Mouse (Mus musculus): ENCODE measurements around the gene Nynrin.

Nynrin gene

DNA sequence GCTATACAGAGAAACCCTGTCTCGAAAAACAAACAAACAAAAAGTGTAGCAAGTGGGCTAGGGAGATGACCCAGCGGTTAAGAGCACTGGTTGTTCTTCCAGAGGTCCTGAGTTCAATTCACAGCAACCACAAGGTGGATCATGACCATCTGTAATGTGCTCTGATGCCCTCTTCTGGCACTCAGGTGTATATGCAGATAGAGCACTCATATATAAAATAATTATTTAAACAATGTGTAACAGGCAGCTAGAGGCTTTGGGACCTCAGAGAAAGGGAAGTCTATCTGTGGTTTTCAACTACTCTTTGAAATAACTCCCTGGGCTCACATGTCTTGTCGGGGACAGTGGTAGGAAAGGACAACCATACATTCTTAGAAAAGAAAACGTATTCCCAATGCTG is 15.1 kb upstream of the Nynrin start:
- no peak for DNase-seq (ENCODE audit: extremely low read depth, low read depth, low spot score)

GRCm38 (mm10) chr14:55840853-55841366 is 12.9 kb upstream of the Nynrin start:
- DNase-seq (ENCODE audit: extremely low read depth, low read depth, low spot score) = no peak

GRCm38 (mm10) chr14:55842794-55843193 is 11.0 kb upstream of the Nynrin start:
- no peak for DNase-seq (ENCODE audit: extremely low read depth, low read depth, low spot score)

DNA sequence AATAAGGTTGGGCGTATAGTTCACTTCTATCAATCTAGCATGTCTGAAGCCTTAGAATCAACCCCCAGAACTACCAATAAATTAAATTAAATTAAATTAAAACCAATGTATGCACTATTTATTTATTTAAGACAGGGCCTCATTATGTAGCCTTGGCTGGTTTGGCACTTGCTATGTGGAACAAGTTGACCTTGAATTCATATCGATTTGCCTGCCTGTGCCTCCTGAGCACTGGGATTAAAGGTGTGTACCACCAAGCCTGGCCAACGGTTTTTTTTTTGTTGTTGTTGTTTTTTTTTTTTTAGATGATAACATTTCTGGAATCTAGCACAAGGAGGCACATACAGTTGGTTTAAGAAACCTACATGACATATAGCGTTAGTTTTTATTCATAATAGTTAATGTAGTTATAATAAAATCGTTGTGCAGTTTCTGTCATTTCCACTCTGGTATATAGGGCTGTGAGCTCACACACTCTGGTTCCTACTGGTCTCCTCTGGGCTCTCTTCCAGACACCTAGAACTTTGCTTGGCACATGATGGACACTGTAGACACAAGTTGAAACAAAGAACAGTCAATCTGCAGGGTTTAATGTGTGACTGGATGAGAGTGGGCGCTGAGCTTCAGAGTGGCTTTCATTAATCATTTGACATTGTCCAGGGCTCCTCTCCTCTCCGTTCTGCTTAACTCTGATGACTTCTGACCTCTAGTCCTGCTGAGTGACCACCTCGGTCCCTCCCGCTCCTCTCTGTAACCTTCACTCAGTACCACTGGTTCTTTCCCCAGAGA is 8.1 kb upstream of the Nynrin start:
- DNase-seq (ENCODE audit: extremely low read depth, low read depth, low spot score) = no peak

DNA sequence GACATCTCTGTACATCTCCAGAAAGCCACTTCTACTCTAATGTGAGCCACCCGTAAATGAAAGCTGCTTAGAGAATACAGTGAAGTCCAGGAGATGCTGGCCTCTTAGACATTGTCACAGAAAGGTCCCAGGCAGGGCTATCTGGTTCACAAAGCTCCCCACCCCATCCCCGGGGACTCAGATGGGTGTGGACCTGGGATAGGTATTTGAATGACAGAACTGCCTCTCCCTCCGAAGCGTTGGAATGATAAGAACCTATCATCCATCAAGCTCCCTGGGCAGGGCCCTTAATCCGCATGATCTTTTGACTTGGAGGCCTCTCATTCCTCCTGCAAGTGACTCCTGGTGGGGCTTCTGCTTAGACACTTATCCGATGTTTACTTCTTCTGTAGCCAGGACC is 2.9 kb upstream of the Nynrin start:
- no peak for DNase-seq (ENCODE audit: extremely low read depth, low read depth, low spot score)

DNA sequence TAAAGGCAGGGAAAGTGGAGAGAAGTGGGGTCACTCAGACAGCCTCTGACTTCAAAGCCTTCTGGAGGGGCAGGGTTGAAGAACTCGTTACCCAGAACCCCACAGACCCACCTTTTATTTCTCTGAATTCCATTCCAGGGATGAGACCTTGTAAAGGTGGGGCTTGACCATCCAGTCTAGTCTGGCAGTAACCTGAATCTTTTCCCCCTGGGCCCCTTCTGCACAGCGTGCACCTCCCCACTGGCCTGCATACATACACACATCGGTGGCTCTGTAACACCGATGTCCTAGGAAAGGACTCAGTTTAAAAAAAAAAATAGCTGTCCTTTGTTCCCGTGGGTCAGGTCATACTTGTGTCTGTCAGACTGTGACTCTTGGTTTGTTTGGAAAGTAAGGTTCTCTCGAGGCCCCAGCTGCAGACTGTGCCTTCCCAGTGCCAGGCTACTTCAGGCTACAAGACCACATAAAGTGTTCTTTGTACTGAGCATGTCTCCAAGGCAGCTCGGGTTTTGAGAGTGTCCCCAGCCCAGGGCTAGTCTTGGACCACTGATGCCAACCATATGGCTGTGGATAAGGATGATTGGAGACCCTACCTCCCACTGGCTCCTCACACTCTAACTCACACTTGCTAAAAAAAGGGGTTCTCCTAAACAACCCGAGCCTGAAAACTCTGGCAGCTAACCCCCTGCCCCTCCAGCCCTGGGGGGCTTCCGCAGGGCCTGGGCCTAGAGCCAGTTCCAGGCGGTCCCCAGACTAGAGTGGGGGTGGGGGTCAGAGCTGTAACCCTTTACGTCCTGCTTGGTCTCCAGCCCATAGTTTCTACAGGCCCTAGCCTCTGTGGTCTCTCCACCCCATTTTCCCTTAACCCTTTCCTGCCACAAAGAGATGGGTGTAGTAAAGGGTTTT is 911 bp upstream of the Nynrin start:
- DNase-seq (ENCODE audit: extremely low read depth, low read depth, low spot score) = no peak

GRCm38 (mm10) chr14:55854406-55855100 is 743 bp downstream of the Nynrin start:
- DNase-seq (ENCODE audit: extremely low read depth, low read depth, low spot score) = no peak

DNA sequence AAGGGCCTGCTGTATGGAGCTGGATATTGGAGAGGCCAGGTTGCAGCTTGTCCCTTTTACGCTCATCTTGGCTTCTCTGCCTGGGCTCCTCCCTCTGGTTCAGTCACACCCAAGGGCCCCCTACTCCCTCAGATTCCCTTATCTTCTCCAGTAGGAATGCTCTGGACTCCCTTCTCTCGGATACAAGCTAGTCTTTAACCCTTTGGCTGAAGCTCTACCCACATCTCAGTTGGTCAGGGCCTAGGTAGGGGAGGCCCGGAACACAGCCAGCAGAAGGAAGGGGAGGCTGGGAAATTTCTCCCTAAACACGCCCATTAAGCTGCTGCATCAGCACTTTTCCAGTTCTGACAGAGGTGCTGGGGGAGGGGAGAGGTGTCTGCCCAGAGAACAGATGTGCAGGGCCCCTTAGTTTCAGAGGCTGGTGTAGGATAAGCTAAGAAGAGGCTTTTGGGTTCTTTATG is 1.3 kb downstream of the Nynrin start:
- DNase-seq (ENCODE audit: extremely low read depth, low read depth, low spot score) = no peak

DNA sequence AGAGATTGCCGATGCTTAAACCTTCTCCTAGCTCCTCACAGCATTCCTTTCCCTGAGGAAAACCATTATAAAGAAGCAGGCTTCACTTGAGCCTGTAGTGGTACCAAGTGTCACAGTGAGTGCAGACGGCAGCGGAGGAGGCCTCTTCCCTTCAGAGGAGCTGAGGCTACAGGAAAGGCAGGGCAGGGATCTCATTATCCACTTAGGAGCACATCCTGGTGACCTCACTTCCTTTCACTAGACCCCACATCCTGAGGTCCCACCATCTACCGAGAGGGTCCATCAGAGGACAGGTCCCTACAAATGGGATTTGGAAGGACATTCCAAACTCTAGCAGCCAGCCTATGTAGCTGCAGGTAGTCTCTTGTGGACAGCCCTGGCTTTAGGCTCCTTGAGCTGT is 3.8 kb downstream of the Nynrin start:
- no peak for DNase-seq (ENCODE audit: extremely low read depth, low read depth, low spot score)

- DNase-seq (ENCODE audit: extremely low read depth, low read depth, low spot score) = peak; percentile 85
Measured at GRCm38 (mm10) chr14:55862186-55862585, 8.4 kb downstream of the Nynrin start.

- no peak for DNase-seq (ENCODE audit: extremely low read depth, low read depth, low spot score)
Measured at GRCm38 (mm10) chr14:55862970-55863369, 9.2 kb downstream of the Nynrin start.

DNA sequence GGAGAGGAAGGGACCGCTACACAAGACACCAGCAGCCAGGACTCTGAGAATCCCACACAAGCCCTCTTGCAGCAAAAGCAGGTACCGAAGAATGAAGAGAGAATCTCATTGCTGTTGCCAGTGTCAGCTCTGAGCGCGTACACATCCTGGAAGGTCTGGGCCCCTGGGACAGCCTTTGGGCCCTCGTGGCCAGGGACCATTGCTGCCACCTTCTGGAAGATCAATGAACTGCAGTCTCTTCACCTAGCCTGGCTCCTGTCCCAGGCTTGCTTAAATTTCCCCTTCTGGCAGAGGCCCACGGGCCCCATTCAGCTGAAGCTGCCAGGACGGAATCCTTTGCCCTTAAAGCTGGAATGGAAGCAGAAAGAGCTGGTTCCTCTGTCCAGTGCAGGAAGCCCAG is 10.0 kb downstream of the Nynrin start:
- DNase-seq (ENCODE audit: extremely low read depth, low read depth, low spot score) = no peak

DNA sequence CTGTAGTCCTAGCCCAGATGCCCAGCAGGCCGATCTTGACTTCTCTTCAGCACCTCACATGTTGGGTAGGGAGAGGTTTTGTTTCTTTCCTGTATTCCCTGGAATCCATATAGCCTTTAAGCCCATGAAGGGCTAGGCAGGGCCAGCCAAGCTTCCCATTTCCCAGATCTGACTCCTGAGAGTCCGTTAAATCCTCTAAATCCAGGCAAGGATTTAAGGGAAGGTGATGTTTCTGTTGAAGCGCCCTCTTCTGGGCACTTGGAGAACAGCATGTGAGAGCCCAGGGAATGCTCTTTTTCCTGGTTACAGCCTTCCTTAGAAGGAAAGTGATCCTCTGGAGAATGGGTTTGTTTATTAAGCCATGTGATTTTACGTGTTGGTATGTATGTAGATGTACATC is 13.2 kb downstream of the Nynrin start:
- no peak for DNase-seq (ENCODE audit: extremely low read depth, low read depth, low spot score)

DNA sequence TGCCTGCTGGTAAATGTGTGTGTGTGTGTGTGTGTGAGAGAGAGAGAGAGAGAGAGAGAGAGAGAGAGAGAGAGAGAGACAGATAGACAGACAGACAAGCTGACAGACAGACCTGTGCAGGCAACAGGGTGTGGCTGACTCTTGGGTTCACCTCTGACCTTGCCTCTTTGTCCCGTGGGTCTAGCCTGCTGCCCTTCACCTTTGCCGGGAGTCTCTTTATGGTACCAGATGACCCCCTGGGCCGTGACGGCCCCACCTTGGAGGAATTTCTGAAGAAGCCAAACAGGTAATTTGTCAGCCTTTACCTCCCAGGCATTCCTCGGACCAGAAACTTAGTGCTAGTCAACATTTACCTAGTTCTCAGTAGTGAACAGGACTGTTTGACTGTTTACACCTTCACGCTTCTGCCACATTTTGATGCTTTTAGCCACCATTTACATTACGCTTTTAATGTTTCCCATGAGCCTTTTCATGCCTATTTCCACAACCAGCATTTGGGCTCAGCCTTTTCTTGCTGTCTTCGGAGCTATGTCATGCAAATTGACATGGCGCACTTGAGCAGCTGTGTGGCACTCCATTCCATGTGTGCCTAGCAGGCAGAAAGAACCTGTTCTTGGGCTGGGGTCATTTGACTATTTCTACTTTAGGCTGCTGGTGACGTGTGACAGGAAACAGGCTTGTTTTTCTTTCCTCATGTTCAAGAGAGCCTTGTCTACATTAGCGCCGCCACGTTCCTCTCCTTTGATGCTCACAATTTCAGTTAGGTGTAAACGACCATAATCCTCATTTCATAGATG is 14.6 kb downstream of the Nynrin start:
- no peak for DNase-seq (ENCODE audit: extremely low read depth, low read depth, low spot score)

DNA sequence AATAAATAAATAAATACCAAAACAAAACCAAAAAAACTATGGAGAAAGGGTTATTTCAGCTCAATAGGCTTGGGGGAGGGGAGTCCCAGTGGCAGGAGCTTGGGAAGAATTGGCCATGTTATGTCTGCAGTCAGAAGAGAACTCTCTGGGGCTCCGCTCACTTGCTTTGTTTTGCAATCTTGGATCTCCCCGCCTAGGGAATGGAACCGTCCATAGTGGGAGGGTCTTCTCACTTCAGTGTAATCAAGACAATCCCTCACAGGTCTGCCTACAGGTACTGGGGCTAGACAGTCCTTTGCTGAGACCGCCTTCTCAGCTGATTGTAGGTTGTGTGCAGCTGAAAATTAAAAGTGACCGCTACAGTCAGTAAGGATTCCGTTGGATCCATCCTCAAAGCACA is 15.7 kb downstream of the Nynrin start:
- DNase-seq (ENCODE audit: extremely low read depth, low read depth, low spot score) = no peak

GRCm38 (mm10) chr14:55872039-55872438 is 18.2 kb downstream of the Nynrin start:
- no peak for DNase-seq (ENCODE audit: extremely low read depth, low read depth, low spot score)

DNA sequence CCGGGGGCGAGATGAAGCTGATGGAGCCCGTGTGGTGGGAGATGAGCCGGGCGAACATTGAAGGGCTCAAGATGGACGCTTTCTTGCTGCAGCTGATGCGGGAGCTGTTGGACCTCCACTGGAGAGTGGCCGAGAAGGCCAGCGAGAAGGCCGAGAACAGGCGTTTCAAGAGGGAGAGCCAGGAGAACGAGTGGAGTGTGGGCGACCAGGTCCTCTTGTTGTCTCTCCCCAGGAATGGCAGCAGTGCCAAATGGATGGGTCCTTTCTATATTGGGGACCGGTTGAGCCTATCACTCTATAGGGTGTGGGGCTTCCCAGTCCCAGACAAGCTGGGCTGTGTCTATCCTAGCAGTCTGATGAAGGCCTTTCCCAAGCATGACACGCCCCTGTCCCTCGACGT is 18.7 kb downstream of the Nynrin start:
- DNase-seq (ENCODE audit: extremely low read depth, low read depth, low spot score) = no peak

DNA sequence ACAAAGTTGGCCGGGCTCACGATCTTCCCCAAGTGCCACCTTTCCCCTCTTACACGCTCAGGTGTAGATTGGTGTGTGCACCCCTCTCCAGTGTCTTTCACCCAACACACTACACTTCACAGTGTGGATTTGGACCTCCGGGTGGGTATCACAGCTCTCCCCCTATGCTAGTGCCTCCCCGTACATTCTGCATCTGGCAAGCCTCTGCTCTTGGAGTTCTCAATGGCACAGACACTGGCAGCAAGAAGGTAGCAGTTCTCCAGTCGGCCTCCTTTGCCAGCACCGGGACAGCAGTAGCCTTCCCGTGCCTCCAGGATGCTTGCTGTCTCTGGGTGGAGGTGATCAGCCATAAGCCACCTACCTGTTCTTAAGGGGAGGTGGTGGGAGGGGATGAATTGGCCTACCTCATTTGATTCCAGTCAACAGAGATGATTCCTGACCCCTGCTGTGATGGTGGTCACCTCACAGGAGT is 19.5 kb downstream of the Nynrin start:
- DNase-seq (ENCODE audit: extremely low read depth, low read depth, low spot score) = no peak

GRCm38 (mm10) chr14:55873714-55874683 is 20.2 kb downstream of the Nynrin start:
- no peak for DNase-seq (ENCODE audit: extremely low read depth, low read depth, low spot score)

All from fat pad, adult 2 months (tissue).